Mouse (Mus musculus) ES-E14 (cell line): ENCODE measurements around the gene Dock11.

Experiments used
- CHD2 ChIP-seq: IDR thresholded peaks from 2 replicates; pipeline ENCODE4 v1.6.1; 2014; ENCODE audit warnings: mild to moderate bottlenecking, low read depth, low read length, inconsistent platforms
- HCFC1 ChIP-seq: IDR thresholded peaks from 2 replicates; pipeline ENCODE4 v1.6.1; 2012; ENCODE audit warnings: low read length, inconsistent platforms, borderline replicate concordance; ENCODE audit not compliant: insufficient read depth
- MAFK ChIP-seq: IDR thresholded peaks from 2 replicates; pipeline ENCODE4 v1.6.1; 2014; ENCODE audit warnings: mild to moderate bottlenecking, low read depth, low read length, inconsistent platforms; ENCODE audit not compliant: insufficient read depth
- ZC3H11A ChIP-seq: IDR thresholded peaks from 2 replicates; pipeline ENCODE4 v1.6.1; 2012; ENCODE audit warnings: low read depth, mild to moderate bottlenecking, inconsistent platforms, low read length, borderline replicate concordance
- ZNF384 ChIP-seq: IDR thresholded peaks from 2 replicates; pipeline ENCODE4 v1.6.1; 2012; ENCODE audit warnings: low read depth, low read length, inconsistent platforms

- no peak for TF ChIP-seq ZNF384
- no peak for TF ChIP-seq ZC3H11A
- no peak for TF ChIP-seq CHD2
- no peak for TF ChIP-seq HCFC1
- no peak for TF ChIP-seq MAFK
Measured at GRCm38 (mm10) chrX:35897648-35898500, 9.2 kb downstream of the Dock11 start.
